Comparison of ENCODE assay signal across 18 mouse cellular contexts in genomic region chr9:43768779-43769178, GRCm38 (mm10). TPM values are rescaled to one million over a fixed set of nuclear protein-coding genes. Genes with fewer than 3 reads are reported as not detected.
DNase-seq lines count a peak whose midpoint lies in the region; ATAC-seq lines count a peak whose summit lies in the region.
"Had no signal": no experiment of that assay in that cellular context is flagged by ENCODE, and none has a peak within 500 bp of the region (broad histone marks: within the 10 kb centered on the region; RNA-seq: fewer than 3 reads in every experiment).

No protein-coding gene starts in this region.

- DNase-seq in embryo, embryonic 10.5 days (ENCODE audit: low spot score), result peak; percentile 51
- no peak for DNase-seq in heart, embryonic 10.5 days (ENCODE audit: low spot score)
- no peak for DNase-seq in cerebellum, postnatal 36 days
- DNase-seq in spleen, adult 12 weeks (ENCODE audit: low spot score), result no peak
- DNase-seq in urinary bladder, adult 18-20 months (ENCODE audit: low spot score in 2 of 2), result no peak
- DNase-seq: gastrocnemius, postnatal 25 days; kidney, postnatal 25 days; liver, postnatal 0 days; right cerebral cortex, postnatal 4 days; thymus, postnatal 36 days had no signal

- H3K27ac ChIP-seq in forebrain, embryonic 12.5 days, result peak overlapping the region; percentile 81
- peak overlapping the region; percentile 29; the same call in 1 of the 2 replicates for H3K27ac ChIP-seq in hindbrain, embryonic 16.5 days (ENCODE audit: low read depth, low read length)
- H3K27ac ChIP-seq in neural tube, embryonic 12.5 days, result no peak overlapping the region
- H3K27ac ChIP-seq in heart, embryonic 10.5 days, result no peak overlapping the region
- H3K27ac ChIP-seq: heart, embryonic 15.5 days; limb, embryonic 13.5 days; stomach, embryonic 15.5 days had no signal

- H3K4me2 ChIP-seq in forebrain, embryonic 12.5 days, result 0 out of 2 replicates have a peak overlapping the region, but pooled peaks have one; percentile 13
- H3K4me2 ChIP-seq in hindbrain, embryonic 16.5 days (ENCODE audit: low read length), result no peak overlapping the region
- peak overlapping the region; percentile 36 for H3K4me2 ChIP-seq in neural tube, embryonic 12.5 days (replicated peaks)
- H3K4me2 ChIP-seq: heart, embryonic 15.5 days; limb, embryonic 13.5 days; stomach, embryonic 15.5 days had no signal

- peaks cover 68% of the 10 kb centered on the region for H3K4me1 ChIP-seq in forebrain, embryonic 12.5 days
- peaks cover 22% of the 10 kb centered on the region for H3K4me1 ChIP-seq in hindbrain, embryonic 16.5 days (ENCODE audit: control insufficient read depth, insufficient read depth, low read depth, low read length)
- peaks cover 72% of the 10 kb centered on the region for H3K4me1 ChIP-seq in neural tube, embryonic 12.5 days
- H3K4me1 ChIP-seq in heart, embryonic 10.5 days, result peaks cover 70% of the 10 kb centered on the region
- H3K4me1 ChIP-seq: stomach, embryonic 15.5 days had no signal

- no peak overlapping the region for H3K9ac ChIP-seq in forebrain, embryonic 12.5 days
- H3K9ac ChIP-seq in hindbrain, embryonic 16.5 days (ENCODE audit: low read depth, low read length), result no peak overlapping the region; the same call in 1 of the 2 replicates
- no peak overlapping the region for H3K9ac ChIP-seq in neural tube, embryonic 12.5 days
- H3K9ac ChIP-seq: heart, embryonic 15.5 days; limb, embryonic 13.5 days; liver, postnatal 0 days; stomach, embryonic 15.5 days had no signal

- no peak overlapping the region for H3K4me3 ChIP-seq in forebrain, embryonic 12.5 days (replicated peaks)
- H3K4me3 ChIP-seq in hindbrain, embryonic 16.5 days (ENCODE audit: low read length), result no peak overlapping the region
- H3K4me3 ChIP-seq in neural tube, embryonic 12.5 days, result no peak overlapping the region
- no peak overlapping the region for H3K4me3 ChIP-seq in heart, embryonic 10.5 days
- H3K4me3 ChIP-seq: erythroblast, embryonic 14.5 days; heart, embryonic 15.5 days; limb, embryonic 13.5 days; stomach, embryonic 15.5 days had no signal

- H3K9me3 ChIP-seq in forebrain, embryonic 12.5 days, result 0 out of 2 replicates have a peak, but pooled peaks cover 1% of the 10 kb centered on the region
- H3K9me3 ChIP-seq in hindbrain, embryonic 16.5 days (ENCODE audit: control insufficient read depth, low read length), result no peaks in the 10 kb centered on the region
- no peaks in the 10 kb centered on the region for H3K9me3 ChIP-seq in neural tube, embryonic 12.5 days
- no peaks in the 10 kb centered on the region for H3K9me3 ChIP-seq in heart, embryonic 10.5 days
- H3K9me3 ChIP-seq: heart, embryonic 15.5 days; limb, embryonic 13.5 days; stomach, embryonic 15.5 days had no signal

- ATAC-seq in forebrain, embryonic 12.5 days (ENCODE audit: low FRiP score), result peak; percentile 77
- peak; percentile 32 for ATAC-seq in hindbrain, embryonic 16.5 days
- ATAC-seq in neural tube, embryonic 12.5 days (ENCODE audit: low FRiP score, low read depth), result peak; percentile 82
- ATAC-seq: intestine, embryonic 16.5 days; liver, postnatal 0 days had no signal

- H3K27me3 ChIP-seq in forebrain, embryonic 12.5 days, result no peaks in the 10 kb centered on the region
- H3K27me3 ChIP-seq in hindbrain, embryonic 16.5 days (replicated peaks; ENCODE audit: control insufficient read depth, insufficient read depth, low read length), result no peaks in the 10 kb centered on the region
- H3K27me3 ChIP-seq in neural tube, embryonic 12.5 days (replicated peaks), result no peaks in the 10 kb centered on the region
- no peaks in the 10 kb centered on the region for H3K27me3 ChIP-seq in heart, embryonic 10.5 days (ENCODE audit: insufficient read depth, poor library complexity, severe bottlenecking)
- H3K27me3 ChIP-seq: heart, embryonic 15.5 days; limb, embryonic 13.5 days; stomach, embryonic 15.5 days had no signal

- 31% methylated on average over 4 of the region's 4 CpGs for WGBS in forebrain, embryonic 12.5 days
- 8% methylated on average over 4 of the region's 4 CpGs for WGBS in hindbrain, embryonic 16.5 days
- 5% methylated on average over 4 of the region's 4 CpGs for WGBS in neural tube, embryonic 12.5 days
- WGBS in heart, embryonic 10.5 days, result 13% methylated on average over 4 of the region's 4 CpGs

- H3K36me3 ChIP-seq in forebrain, embryonic 12.5 days (replicated peaks), result no peaks in the 10 kb centered on the region
- H3K36me3 ChIP-seq in hindbrain, embryonic 16.5 days (ENCODE audit: control insufficient read depth, insufficient read depth, low read length), result no peaks in the 10 kb centered on the region
- H3K36me3 ChIP-seq in neural tube, embryonic 12.5 days, result peaks cover 2% of the 10 kb centered on the region; the same call in 1 of the 2 replicates
- H3K36me3 ChIP-seq in heart, embryonic 10.5 days, result peaks cover under 1% of the 10 kb centered on the region; the same call in 1 of the 2 replicates
- H3K36me3 ChIP-seq: heart, embryonic 15.5 days; limb, embryonic 13.5 days; stomach, embryonic 15.5 days had no signal

RNA-seq across cellular contexts. Expression of gene Nectin1, which starts 25.0 kb away (rescaled TPM):
- polyA plus RNA-seq in forebrain, embryonic 12.5 days (2016; fragmentation: Nextera tagmentation; extraction: Ambion mirVana), result 11.4 and 12.1 TPM in 2 replicates
- 12.9 and 15.5 TPM in 2 replicates for polyA plus RNA-seq in hindbrain, embryonic 16.5 days (2015; fragmentation: Nextera tagmentation; extraction: Ambion mirVana)
- polyA plus RNA-seq in neural tube, embryonic 12.5 days (2016; fragmentation: Nextera tagmentation; extraction: Ambion mirVana), result 15.2 and 15.5 TPM in 2 replicates
- 1.7 and 3.9 TPM in 2 replicates for polyA plus RNA-seq in heart, embryonic 10.5 days (2016; fragmentation: Nextera tagmentation; extraction: Ambion mirVana)

Comparison
In these comparisons a context has a peak if more than half of its experiments do, and no peak if none do; other contexts are left out.
1. ATAC-seq: peak in every context shown above with its lines; median percentile 82 in neural tube, embryonic 12.5 days; 77 in forebrain, embryonic 12.5 days; 32 in hindbrain, embryonic 16.5 days.
2. H3K27ac ChIP-seq: peak in forebrain, embryonic 12.5 days (single experiment) and hindbrain, embryonic 16.5 days (single experiment); none in neural tube, embryonic 12.5 days (single experiment) and heart, embryonic 10.5 days (single experiment).